Mouse (Mus musculus): Measurements from ENCODE around the gene Snrpg. TPM values are rescaled to one million over a fixed set of nuclear protein-coding genes. Genes with fewer than 3 reads are reported as not detected.

The Snrpg gene
- polyA plus RNA-seq, 1 experiment from 2014 or later = 234 TPM

- Histone ChIP-seq H3K36me3 (ENCODE audit: control insufficient read depth, insufficient read depth, low read length) (peaks cover 44% of the 10 kb centered on the region), H3K4me1 (ENCODE audit: control insufficient read depth, insufficient read depth, low read depth, low read length) (peaks cover 17% of the 10 kb centered on the region), H3K4me3 (ENCODE audit: low read length) (no peak overlapping the region), H3K4me2 (ENCODE audit: low read length) (no peak overlapping the region), H3K27ac (ENCODE audit: low read depth, low read length) (no peak overlapping the region), H3K27me3 (replicated peaks; ENCODE audit: control insufficient read depth, insufficient read depth, low read length) (no peaks in the 10 kb centered on the region), H3K9me3 (ENCODE audit: control insufficient read depth, low read length) (no peaks in the 10 kb centered on the region), H3K9ac (ENCODE audit: low read depth, low read length) (no peak overlapping the region)
- ATAC-seq = no peak
- 95% methylated on average over 5 of the region's 5 CpGs for WGBS
These were observed 20.2 kb downstream of the Snrpg start for GRCm38 (mm10) chr6:86391326-86391725.

- ATAC-seq = no peak
- 100% methylated on average over 1 of the region's 1 CpGs for WGBS
- Histone ChIP-seq H3K27ac (ENCODE audit: low read depth, low read length) (no peak overlapping the region), H3K4me3 (ENCODE audit: low read length) (no peak overlapping the region), H3K9ac (ENCODE audit: low read depth, low read length) (no peak overlapping the region), H3K4me2 (ENCODE audit: low read length) (no peak overlapping the region), H3K4me1 (ENCODE audit: control insufficient read depth, insufficient read depth, low read depth, low read length) (peaks cover 25% of the 10 kb centered on the region), H3K36me3 (ENCODE audit: control insufficient read depth, insufficient read depth, low read length) (peaks cover 39% of the 10 kb centered on the region), H3K9me3 (ENCODE audit: control insufficient read depth, low read length) (no peaks in the 10 kb centered on the region), H3K27me3 (replicated peaks; ENCODE audit: control insufficient read depth, insufficient read depth, low read length) (no peaks in the 10 kb centered on the region)
These were observed 22.1 kb downstream of the Snrpg start for GRCm38 (mm10) chr6:86393187-86393586.

DNA sequence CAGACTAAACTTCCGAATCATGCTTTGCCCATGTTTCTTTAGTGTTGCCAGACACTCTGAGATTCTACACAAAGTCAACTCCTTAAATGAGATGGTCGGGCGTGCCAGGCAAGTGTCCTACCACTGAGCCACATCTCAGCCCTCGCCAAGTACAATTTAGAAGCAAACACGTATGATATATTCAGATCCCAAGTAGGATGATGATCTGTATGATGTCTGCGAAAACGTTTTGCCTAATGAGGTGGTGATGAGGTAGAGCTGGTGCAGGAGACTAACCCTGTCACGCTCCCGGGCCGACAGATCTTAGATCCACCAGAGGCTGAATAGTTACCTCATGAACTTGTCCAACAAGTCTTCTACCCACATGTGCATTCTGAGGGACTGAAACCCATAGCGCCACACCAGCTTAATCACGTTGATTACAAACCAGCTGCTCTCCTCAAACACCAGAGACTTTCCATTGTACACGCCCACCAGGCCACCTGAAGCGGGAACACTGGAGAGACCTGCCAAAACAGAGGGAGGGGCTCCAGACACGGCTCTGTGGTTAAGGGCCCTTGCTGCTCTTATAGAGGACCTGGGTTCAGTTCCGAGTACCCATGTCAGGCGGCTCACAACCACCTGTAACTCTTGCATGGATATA lies 23.1 kb downstream of the Snrpg start:
- Histone ChIP-seq H3K9ac (ENCODE audit: low read depth, low read length) (no peak overlapping the region), H3K4me1 (ENCODE audit: control insufficient read depth, insufficient read depth, low read depth, low read length) (peaks cover 25% of the 10 kb centered on the region), H3K4me3 (ENCODE audit: low read length) (no peak overlapping the region), H3K27ac (ENCODE audit: low read depth, low read length) (no peak overlapping the region), H3K4me2 (ENCODE audit: low read length) (no peak overlapping the region), H3K36me3 (ENCODE audit: control insufficient read depth, insufficient read depth, low read length) (peaks cover 29% of the 10 kb centered on the region), H3K27me3 (replicated peaks; ENCODE audit: control insufficient read depth, insufficient read depth, low read length) (no peaks in the 10 kb centered on the region), H3K9me3 (ENCODE audit: control insufficient read depth, low read length) (no peaks in the 10 kb centered on the region)
- WGBS = 91% methylated on average over 17 of the region's 17 CpGs
- ATAC-seq = no peak

- WGBS = 82% methylated on average over 9 of the region's 9 CpGs
- peak overlapping the region; percentile 83 for H3K4me3 ChIP-seq (ENCODE audit: low read length)
- H3K4me1 ChIP-seq (ENCODE audit: control insufficient read depth, insufficient read depth, low read depth, low read length) = peaks cover 25% of the 10 kb centered on the region
- peaks cover 24% of the 10 kb centered on the region for H3K36me3 ChIP-seq (ENCODE audit: control insufficient read depth, insufficient read depth, low read length)
- 0 out of 2 replicates have a peak overlapping the region, but pooled peaks have one; percentile 5 for H3K9ac ChIP-seq (ENCODE audit: low read depth, low read length)
- H3K9me3 ChIP-seq (ENCODE audit: control insufficient read depth, low read length) = no peaks in the 10 kb centered on the region
- H3K27ac ChIP-seq (ENCODE audit: low read depth, low read length) = no peak overlapping the region
- no peak for ATAC-seq
- peak overlapping the region; percentile 80 for H3K4me2 ChIP-seq (ENCODE audit: low read length)
- no peaks in the 10 kb centered on the region for H3K27me3 ChIP-seq (replicated peaks; ENCODE audit: control insufficient read depth, insufficient read depth, low read length)
These were observed 23.9 kb downstream of the Snrpg start for GRCm38 (mm10) chr6:86395021-86395420.

GRCm38 (mm10) chr6:86395969-86396368 lies 24.9 kb downstream of the Snrpg start:
- H3K27me3 ChIP-seq (replicated peaks; ENCODE audit: control insufficient read depth, insufficient read depth, low read length) = no peaks in the 10 kb centered on the region
- 17% methylated on average over 10 of the region's 10 CpGs for WGBS
- peaks cover 28% of the 10 kb centered on the region for H3K4me1 ChIP-seq (ENCODE audit: control insufficient read depth, insufficient read depth, low read depth, low read length)
- H3K9ac ChIP-seq (ENCODE audit: low read depth, low read length) = peak overlapping the region; percentile 94
- no peak for ATAC-seq
- peaks cover 15% of the 10 kb centered on the region for H3K36me3 ChIP-seq (ENCODE audit: control insufficient read depth, insufficient read depth, low read length)
- H3K9me3 ChIP-seq (ENCODE audit: control insufficient read depth, low read length) = no peaks in the 10 kb centered on the region
- H3K4me3 ChIP-seq (ENCODE audit: low read length) = peak overlapping the region; percentile 83
- H3K4me2 ChIP-seq (ENCODE audit: low read length) = peak overlapping the region; percentile 80
- H3K27ac ChIP-seq (ENCODE audit: low read depth, low read length) = peak overlapping the region; percentile 94

DNA sequence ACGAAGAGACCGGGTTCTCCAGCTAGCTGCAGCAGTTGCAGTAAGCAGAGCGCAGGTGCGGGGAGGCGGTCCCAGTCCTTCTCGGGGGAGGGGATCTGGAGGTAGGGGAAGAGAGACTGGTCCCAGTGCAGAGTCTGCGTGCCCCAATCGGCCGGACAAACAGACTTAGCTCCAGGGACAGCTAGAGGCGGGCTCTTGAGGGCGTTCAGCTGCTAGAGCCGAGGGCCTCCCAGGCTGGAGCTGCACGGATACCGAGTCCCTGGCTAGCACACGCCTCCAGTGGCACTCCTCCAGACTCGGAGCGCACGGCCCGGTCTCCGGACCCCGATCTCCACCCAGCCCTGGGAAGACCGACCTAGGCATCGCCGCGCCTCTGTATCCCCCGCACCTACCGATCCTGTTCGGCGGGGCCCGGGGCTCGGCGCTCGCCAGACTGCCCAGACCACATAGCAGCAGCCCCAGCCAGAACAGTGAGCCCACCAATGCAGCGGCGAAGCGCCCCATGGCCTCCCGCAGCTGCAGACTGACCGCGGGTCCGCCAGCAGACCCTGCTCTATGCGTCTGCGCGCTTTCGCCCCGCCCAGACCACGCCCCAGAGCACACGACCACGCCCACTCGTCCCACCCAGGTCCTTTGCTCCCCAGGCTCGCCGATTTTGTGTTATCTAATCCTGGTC lies 25.6 kb downstream of the Snrpg start, which contains the start of gene Pcyox1:
Gene Pcyox1 (minus strand): TSS at position 574 of the 676 bp plus-strand sequence.
- Histone ChIP-seq H3K27me3 (replicated peaks; ENCODE audit: control insufficient read depth, insufficient read depth, low read length) (no peaks in the 10 kb centered on the region), H3K9me3 (ENCODE audit: control insufficient read depth, low read length) (no peaks in the 10 kb centered on the region), H3K4me2 (ENCODE audit: low read length) (peak within 1 kb of the TSS; percentile 80), H3K4me1 (ENCODE audit: control insufficient read depth, insufficient read depth, low read depth, low read length) (peaks cover 28% of the 10 kb centered on the region), H3K9ac (ENCODE audit: low read depth, low read length) (peak within 1 kb of the TSS; percentile 94), H3K36me3 (ENCODE audit: control insufficient read depth, insufficient read depth, low read length) (peaks cover 8% of the 10 kb centered on the region), H3K27ac (ENCODE audit: low read depth, low read length) (peak within 1 kb of the TSS; percentile 94), H3K4me3 (ENCODE audit: low read length) (peak within 1 kb of the TSS; percentile 83)
- peak; percentile 93 for ATAC-seq
- under 1% methylated on average over 39 of the region's 51 CpGs for WGBS

DNA sequence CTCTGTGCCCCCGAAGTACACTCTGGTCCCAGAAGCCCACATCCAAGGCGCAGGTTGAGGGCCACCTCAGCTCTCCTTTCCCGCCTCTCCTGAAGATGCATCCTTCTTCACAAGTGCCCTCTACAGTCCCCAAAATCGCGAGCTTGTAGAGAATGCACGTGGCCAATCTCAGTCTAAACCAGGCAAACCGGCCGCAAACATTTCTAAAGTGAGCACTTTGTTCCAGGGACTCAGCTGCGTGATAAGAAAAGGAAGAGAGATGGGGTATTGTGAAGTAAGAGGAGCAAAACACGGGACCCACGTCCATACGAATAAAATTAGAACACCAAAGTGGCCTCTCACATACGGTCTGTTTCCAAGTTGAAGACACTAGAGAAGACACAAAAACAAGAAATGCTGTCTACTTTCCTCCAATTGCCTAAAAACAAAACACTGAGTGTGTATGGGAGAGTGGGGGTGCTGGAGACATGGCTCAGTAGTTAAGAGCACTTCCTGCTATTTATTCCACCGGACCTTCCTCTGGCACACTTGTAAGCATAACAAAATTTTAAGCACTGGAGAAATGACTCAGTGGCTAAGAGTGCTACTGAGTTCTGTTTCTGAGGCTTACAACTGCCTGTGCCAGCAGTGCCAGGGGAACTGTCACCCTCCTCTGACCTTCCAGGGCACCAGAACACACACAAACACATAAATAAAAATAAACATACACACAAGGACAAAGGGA lies 26.3 kb downstream of the Snrpg start:
- 5% methylated on average over 14 of the region's 14 CpGs for WGBS
- Histone ChIP-seq H3K36me3 (ENCODE audit: control insufficient read depth, insufficient read depth, low read length) (peaks cover 4% of the 10 kb centered on the region; the same call in 1 of the 2 replicates), H3K4me2 (ENCODE audit: low read length) (peak overlapping the region; percentile 80), H3K4me1 (ENCODE audit: control insufficient read depth, insufficient read depth, low read depth, low read length) (peaks cover 28% of the 10 kb centered on the region), H3K27me3 (replicated peaks; ENCODE audit: control insufficient read depth, insufficient read depth, low read length) (no peaks in the 10 kb centered on the region), H3K27ac (ENCODE audit: low read depth, low read length) (peak overlapping the region; percentile 94), H3K9me3 (ENCODE audit: control insufficient read depth, low read length) (no peaks in the 10 kb centered on the region), H3K9ac (ENCODE audit: low read depth, low read length) (peak overlapping the region; percentile 94), H3K4me3 (ENCODE audit: low read length) (peak overlapping the region; percentile 83)
- ATAC-seq = peak; percentile 66

DNA sequence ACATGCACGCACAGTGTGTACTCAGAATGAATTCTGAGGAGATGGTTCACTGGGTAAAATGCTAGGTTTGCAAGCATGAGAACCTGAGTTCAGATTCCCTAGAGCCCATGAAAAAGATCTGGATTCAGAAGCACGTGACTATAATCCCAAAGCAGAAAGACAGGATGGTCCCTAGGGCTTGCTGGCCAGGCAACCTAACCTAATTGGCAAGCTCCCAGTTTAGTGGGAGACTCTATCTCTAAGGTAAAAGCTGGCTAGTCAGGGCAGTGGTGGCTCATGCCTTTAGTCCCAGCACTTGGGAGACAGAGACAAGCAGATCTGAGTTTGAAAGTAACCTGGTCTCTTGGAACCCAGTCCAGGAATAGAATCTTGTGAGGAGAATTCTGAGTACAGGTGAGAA lies 27.9 kb downstream of the Snrpg start:
- Histone ChIP-seq H3K27me3 (replicated peaks; ENCODE audit: control insufficient read depth, insufficient read depth, low read length) (no peaks in the 10 kb centered on the region), H3K4me3 (ENCODE audit: low read length) (no peak overlapping the region), H3K27ac (ENCODE audit: low read depth, low read length) (no peak overlapping the region), H3K36me3 (ENCODE audit: control insufficient read depth, insufficient read depth, low read length) (no peaks in the 10 kb centered on the region), H3K4me1 (ENCODE audit: control insufficient read depth, insufficient read depth, low read depth, low read length) (peaks cover 26% of the 10 kb centered on the region), H3K4me2 (ENCODE audit: low read length) (no peak overlapping the region), H3K9ac (ENCODE audit: low read depth, low read length) (no peak overlapping the region), H3K9me3 (ENCODE audit: control insufficient read depth, low read length) (no peaks in the 10 kb centered on the region)
- no peak for ATAC-seq
- WGBS = 80% methylated on average over 2 of the region's 2 CpGs

DNA sequence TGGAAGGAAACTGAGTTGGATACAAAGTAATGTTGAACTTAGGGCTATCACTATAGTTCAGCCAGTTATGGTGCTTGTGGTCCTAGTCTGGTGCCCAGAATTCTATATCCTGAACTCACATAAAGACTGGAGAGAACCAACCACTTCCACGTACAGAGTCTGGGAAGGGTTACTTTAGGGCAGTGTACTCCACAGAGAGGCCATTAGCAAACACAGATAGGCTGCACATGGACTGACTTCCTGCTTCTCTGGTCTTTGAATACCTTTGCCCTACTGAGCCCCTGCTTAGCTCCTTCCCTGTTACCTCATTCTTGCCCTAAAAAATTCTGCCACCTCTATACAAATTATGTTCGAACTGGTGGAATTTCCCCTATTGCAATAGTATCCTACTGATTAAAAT lies 28.9 kb downstream of the Snrpg start:
- H3K27me3 ChIP-seq (replicated peaks; ENCODE audit: control insufficient read depth, insufficient read depth, low read length) = no peaks in the 10 kb centered on the region
- H3K9me3 ChIP-seq (ENCODE audit: control insufficient read depth, low read length) = no peaks in the 10 kb centered on the region
- H3K4me2 ChIP-seq (ENCODE audit: low read length) = no peak overlapping the region
- no peaks in the 10 kb centered on the region for H3K36me3 ChIP-seq (ENCODE audit: control insufficient read depth, insufficient read depth, low read length)
- peaks cover 20% of the 10 kb centered on the region for H3K4me1 ChIP-seq (ENCODE audit: control insufficient read depth, insufficient read depth, low read depth, low read length)
- 85% methylated on average over 2 of the region's 2 CpGs for WGBS
- no peak overlapping the region for H3K4me3 ChIP-seq (ENCODE audit: low read length)
- no peak overlapping the region for H3K9ac ChIP-seq (ENCODE audit: low read depth, low read length)
- no peak for ATAC-seq
- no peak overlapping the region for H3K27ac ChIP-seq (ENCODE audit: low read depth, low read length)

All from hindbrain, embryonic 16.5 days (tissue).